Mouse (Mus musculus) megakaryocyte, embryonic 14.5 days (primary cell): ENCODE measurements around the gene Crygn.

Source experiments
- FLI1 ChIP-seq: IDR thresholded peaks from 2 replicates; pipeline ENCODE4 v1.6.1; 2012; ENCODE audit warnings: low read length, inconsistent platforms, mixed read lengths
- GATA1 ChIP-seq: IDR thresholded peaks from 3 replicates; pipeline ENCODE4 v1.6.1; 2012; ENCODE audit warnings: mixed read lengths, low read length, inconsistent platforms, borderline replicate concordance

DNA sequence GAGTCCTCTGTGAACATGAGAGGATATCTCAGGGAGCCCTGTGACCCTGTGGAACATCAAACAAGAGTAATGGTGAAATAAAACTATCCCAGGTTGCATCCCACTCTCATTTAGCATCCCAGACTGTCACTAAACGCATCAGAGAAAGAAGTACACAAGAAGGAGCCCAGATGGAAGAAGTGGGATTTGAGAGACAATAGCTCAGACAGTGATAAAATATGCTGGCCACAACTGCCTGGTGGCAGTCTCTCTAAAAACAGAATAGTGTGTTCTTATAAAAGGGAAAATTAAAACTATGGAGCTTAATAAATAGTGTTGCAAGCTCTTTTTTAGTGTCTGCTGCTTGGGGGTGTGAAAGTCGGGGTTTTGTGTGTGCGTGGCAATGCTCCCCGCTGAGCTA, 25.1 kb upstream of the Crygn start:
- TF ChIP-seq FLI1 (no peak), GATA1 (no peak)
